Mouse (Mus musculus): ENCODE results near the gene Klf5. TPM values are rescaled to one million over a fixed set of nuclear protein-coding genes. Genes with fewer than 3 reads are reported as not detected.

The Klf5 gene
- polyA plus RNA-seq, 1 experiment from 2014 or later, result 2.6 TPM

DNA sequence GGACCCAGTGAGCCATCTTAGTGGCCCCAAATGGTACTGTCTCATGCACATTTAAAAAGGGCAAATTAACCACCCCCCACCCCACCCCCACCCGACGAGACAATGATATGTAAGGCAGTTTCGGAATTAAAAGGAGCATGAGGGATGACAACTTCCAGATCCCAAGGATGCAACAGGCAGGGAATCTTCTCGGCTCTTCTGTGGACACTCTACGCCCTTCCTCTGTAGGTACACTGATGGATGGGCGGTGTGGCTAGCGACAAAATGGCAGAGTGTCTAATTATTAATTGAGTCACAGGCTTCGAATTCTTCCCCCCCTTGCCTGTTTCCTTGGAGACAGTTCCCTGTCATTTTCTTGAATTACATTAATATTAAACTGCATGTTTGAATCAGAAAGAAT lies 40.5 kb downstream of the Klf5 start:
- no peaks in the 10 kb centered on the region for H3K9me3 ChIP-seq (ENCODE audit: low read length)
- TF ChIP-seq EP300 (IDR thresholded peaks at IDR 0.05; ENCODE audit: low read depth) (no peak), CTCF (IDR thresholded peaks at IDR 0.05; ENCODE audit: low read depth) (no peak)
- DNase-seq, result no peak
- no peak overlapping the region for H3K27ac ChIP-seq (ENCODE audit: low read depth)
- no peak overlapping the region for H3K4me2 ChIP-seq (ENCODE audit: low read depth, low read length)
- no peak overlapping the region for H3K9ac ChIP-seq (replicated peaks)
- no peak for ATAC-seq
- no peaks in the 10 kb centered on the region for H3K4me1 ChIP-seq (ENCODE audit: insufficient read depth)
- WGBS (ENCODE audit: insufficient replicate concordance), result 57% methylated on average over 8 of the region's 8 CpGs
- no peak overlapping the region for H3K4me3 ChIP-seq (ENCODE audit: low read depth, low read length)
- H3K36me3 ChIP-seq (replicated peaks; ENCODE audit: insufficient read depth, low read length), result no peaks in the 10 kb centered on the region
- no peaks in the 10 kb centered on the region for H3K27me3 ChIP-seq (ENCODE audit: insufficient read depth, low read length)

DNA sequence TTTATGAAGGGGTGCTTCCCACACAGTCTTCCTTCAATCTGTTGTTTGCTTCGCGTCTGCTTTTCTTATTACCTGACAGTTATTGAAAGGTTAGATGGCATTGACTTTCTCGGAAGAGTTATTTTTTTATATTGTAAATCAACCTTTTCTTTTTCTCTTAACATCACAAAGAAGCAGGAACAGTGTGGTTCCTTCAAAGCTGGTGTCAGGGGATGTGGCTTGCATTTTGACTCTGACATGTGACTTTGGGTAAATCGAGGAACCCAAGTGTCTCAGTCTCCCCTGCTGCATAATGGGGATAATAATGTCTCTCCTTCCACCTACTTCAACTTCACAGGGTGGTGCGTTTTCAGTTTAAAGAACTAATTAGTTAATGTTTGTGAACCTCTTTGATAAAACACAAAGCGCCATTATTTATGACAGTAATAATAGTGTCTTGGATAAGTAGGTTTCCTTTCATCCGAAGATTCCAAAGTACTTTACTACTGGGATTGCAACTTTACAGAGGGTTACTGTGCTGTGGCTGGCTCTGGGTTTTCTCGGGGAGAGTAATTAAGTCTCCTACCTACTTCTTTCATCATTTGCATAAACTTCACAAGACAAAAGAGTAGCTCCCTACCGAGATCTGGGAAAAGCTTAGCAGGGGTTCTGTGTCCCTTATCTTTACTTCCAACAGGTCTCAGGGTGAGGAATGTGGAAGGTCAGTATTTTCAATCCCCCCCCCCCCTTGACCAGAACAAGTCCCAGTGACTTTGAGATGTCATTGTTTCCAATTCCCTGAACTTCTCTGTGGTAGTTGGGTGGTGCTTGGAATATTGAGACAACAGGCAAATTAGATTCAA lies 41.4 kb downstream of the Klf5 start:
- H3K9ac ChIP-seq (replicated peaks), result no peak overlapping the region
- H3K4me2 ChIP-seq (ENCODE audit: low read depth, low read length), result no peak overlapping the region
- ATAC-seq (no peak), DNase-seq (no peak)
- H3K27ac ChIP-seq (ENCODE audit: low read depth), result no peak overlapping the region
- no peak overlapping the region for H3K4me3 ChIP-seq (ENCODE audit: low read depth, low read length)
- no peaks in the 10 kb centered on the region for H3K36me3 ChIP-seq (replicated peaks; ENCODE audit: insufficient read depth, low read length)
- H3K4me1 ChIP-seq (ENCODE audit: insufficient read depth), result no peaks in the 10 kb centered on the region
- no peaks in the 10 kb centered on the region for H3K9me3 ChIP-seq (ENCODE audit: low read length)
- TF ChIP-seq EP300 (IDR thresholded peaks at IDR 0.05; ENCODE audit: low read depth) (no peak), CTCF (IDR thresholded peaks at IDR 0.05; ENCODE audit: low read depth) (no peak)
- 33% methylated on average over 9 of the region's 9 CpGs for WGBS (ENCODE audit: insufficient replicate concordance)
- no peaks in the 10 kb centered on the region for H3K27me3 ChIP-seq (ENCODE audit: insufficient read depth, low read length)

DNA sequence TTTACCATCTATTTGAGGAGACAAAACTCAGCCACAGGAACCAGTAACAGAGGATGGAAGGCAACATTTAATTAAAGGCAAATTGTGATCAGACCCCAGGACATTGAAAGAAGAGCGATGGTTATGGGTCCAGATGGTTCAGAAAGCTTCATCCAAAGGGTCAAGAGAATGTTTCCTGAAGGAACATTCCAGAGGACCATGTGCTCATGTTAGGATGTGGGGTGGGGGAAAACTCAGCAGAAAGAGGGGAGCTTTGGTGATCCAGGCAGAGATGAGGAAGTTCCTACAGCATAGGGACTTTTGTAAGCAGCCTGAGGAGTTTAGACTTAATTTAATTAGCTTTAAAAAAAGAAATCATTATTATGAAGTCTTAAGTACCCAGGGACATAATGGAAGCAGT lies 42.2 kb downstream of the Klf5 start:
- Histone ChIP-seq H3K27ac (ENCODE audit: low read depth) (no peak overlapping the region), H3K9me3 (ENCODE audit: low read length) (no peaks in the 10 kb centered on the region), H3K27me3 (ENCODE audit: insufficient read depth, low read length) (no peaks in the 10 kb centered on the region), H3K4me2 (ENCODE audit: low read depth, low read length) (no peak overlapping the region), H3K9ac (replicated peaks) (no peak overlapping the region), H3K4me1 (ENCODE audit: insufficient read depth) (no peaks in the 10 kb centered on the region), H3K36me3 (replicated peaks; ENCODE audit: insufficient read depth, low read length) (no peaks in the 10 kb centered on the region), H3K4me3 (ENCODE audit: low read depth, low read length) (no peak overlapping the region)
- ATAC-seq (no peak), DNase-seq (no peak)
- TF ChIP-seq CTCF (IDR thresholded peaks at IDR 0.05; ENCODE audit: low read depth), result no peak
- 65% methylated on average over 1 of the region's 1 CpGs for WGBS (ENCODE audit: insufficient replicate concordance)

DNA sequence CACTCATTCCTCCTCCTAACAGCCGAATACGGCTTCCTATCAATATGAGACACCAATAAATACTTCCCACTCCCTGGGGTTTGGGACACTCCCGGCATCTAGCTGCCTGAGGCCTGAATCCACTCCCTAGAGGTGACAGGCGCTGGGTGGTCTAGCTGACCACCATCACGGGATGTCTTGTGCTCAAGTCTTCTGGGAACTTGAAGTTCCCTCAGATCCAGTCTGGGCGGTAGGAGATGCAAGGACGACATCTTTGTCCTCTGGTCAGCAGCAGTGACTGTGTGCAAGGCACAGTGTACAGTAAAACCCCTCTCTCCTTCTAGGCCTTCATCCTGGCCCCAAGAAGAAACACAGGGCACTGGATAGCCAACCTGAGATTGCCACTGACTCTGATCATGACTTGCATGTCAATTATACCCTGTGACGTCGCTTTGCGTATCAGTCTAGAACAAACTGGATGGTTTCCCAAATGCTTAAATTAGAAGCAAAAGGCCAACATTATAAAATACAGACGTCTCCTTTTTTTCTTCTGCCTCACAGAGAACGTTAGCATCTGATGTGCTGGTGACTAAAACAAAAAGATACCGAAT lies 49.8 kb downstream of the Klf5 start:
- TF ChIP-seq EP300 (IDR thresholded peaks at IDR 0.05; ENCODE audit: low read depth) (no peak), CTCF (IDR thresholded peaks at IDR 0.05; ENCODE audit: low read depth) (no peak)
- H3K4me1 ChIP-seq (ENCODE audit: insufficient read depth), result no peaks in the 10 kb centered on the region
- ATAC-seq (no peak), DNase-seq (no peak)
- H3K4me3 ChIP-seq (ENCODE audit: low read depth, low read length), result no peak overlapping the region
- H3K36me3 ChIP-seq (replicated peaks; ENCODE audit: insufficient read depth, low read length), result no peaks in the 10 kb centered on the region
- no peak overlapping the region for H3K4me2 ChIP-seq (ENCODE audit: low read depth, low read length)
- no peaks in the 10 kb centered on the region for H3K27me3 ChIP-seq (ENCODE audit: insufficient read depth, low read length)
- WGBS (ENCODE audit: insufficient replicate concordance), result 74% methylated on average over 13 of the region's 13 CpGs
- no peak overlapping the region for H3K9ac ChIP-seq (replicated peaks)
- H3K9me3 ChIP-seq (ENCODE audit: low read length), result no peaks in the 10 kb centered on the region
- H3K27ac ChIP-seq (ENCODE audit: low read depth), result no peak overlapping the region

- no peaks in the 10 kb centered on the region for H3K9me3 ChIP-seq (ENCODE audit: low read length)
- no peak overlapping the region for H3K27ac ChIP-seq (ENCODE audit: low read depth)
- H3K4me1 ChIP-seq (ENCODE audit: insufficient read depth), result no peaks in the 10 kb centered on the region
- no peak overlapping the region for H3K4me3 ChIP-seq (ENCODE audit: low read depth, low read length)
- no peak overlapping the region for H3K9ac ChIP-seq (replicated peaks)
- WGBS (ENCODE audit: insufficient replicate concordance), result 80% methylated on average over 6 of the region's 6 CpGs
- TF ChIP-seq CTCF (IDR thresholded peaks at IDR 0.05; ENCODE audit: low read depth), result no peak
- TF ChIP-seq EP300 (IDR thresholded peaks at IDR 0.05; ENCODE audit: low read depth), result no peak
- DNase-seq, result no peak
- H3K27me3 ChIP-seq (ENCODE audit: insufficient read depth, low read length), result no peaks in the 10 kb centered on the region
- no peaks in the 10 kb centered on the region for H3K36me3 ChIP-seq (replicated peaks; ENCODE audit: insufficient read depth, low read length)
- no peak for ATAC-seq
- no peak overlapping the region for H3K4me2 ChIP-seq (ENCODE audit: low read depth, low read length)
Measured at GRCm38 (mm10) chr14:99349606-99350005, 51.1 kb downstream of the Klf5 start.

DNA sequence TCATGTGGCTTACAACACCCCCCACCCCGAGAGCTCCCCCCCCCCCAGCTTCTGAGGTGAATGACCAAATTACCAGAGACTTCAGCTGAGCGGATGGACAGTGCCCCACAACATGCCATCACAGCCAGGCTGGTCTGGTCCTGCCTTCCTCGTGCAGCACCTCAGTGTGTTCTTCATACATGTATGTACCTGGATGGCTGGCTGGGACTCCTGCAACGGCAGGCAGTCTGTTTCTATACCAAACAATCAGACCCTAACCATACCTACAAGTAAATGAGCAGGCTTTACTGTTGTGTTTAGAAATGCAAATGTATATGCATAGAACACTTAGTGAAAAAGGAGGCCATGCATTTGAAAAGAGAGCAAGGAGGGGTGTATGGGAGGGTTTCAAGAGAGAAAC lies 54.5 kb downstream of the Klf5 start:
- TF ChIP-seq EP300 (IDR thresholded peaks at IDR 0.05; ENCODE audit: low read depth), result no peak
- TF ChIP-seq CTCF (IDR thresholded peaks at IDR 0.05; ENCODE audit: low read depth), result no peak
- no peak overlapping the region for H3K9ac ChIP-seq (replicated peaks)
- H3K27ac ChIP-seq (ENCODE audit: low read depth), result no peak overlapping the region
- H3K36me3 ChIP-seq (replicated peaks; ENCODE audit: insufficient read depth, low read length), result no peaks in the 10 kb centered on the region
- DNase-seq (no peak), ATAC-seq (no peak)
- WGBS (ENCODE audit: insufficient replicate concordance), result 71% methylated on average over 4 of the region's 4 CpGs
- H3K4me1 ChIP-seq (ENCODE audit: insufficient read depth), result no peaks in the 10 kb centered on the region
- no peaks in the 10 kb centered on the region for H3K27me3 ChIP-seq (ENCODE audit: insufficient read depth, low read length)
- no peak overlapping the region for H3K4me2 ChIP-seq (ENCODE audit: low read depth, low read length)
- no peak overlapping the region for H3K4me3 ChIP-seq (ENCODE audit: low read depth, low read length)
- H3K9me3 ChIP-seq (ENCODE audit: low read length), result no peaks in the 10 kb centered on the region
